Mouse (Mus musculus) megakaryocyte, embryonic 14.5 days (primary cell): ENCODE measurements around the gene Serpina12.

Experiments used
- FLI1 ChIP-seq: IDR thresholded peaks from 2 replicates; pipeline ENCODE4 v1.6.1; 2012; ENCODE audit warnings: low read length, inconsistent platforms, mixed read lengths
- GATA1 ChIP-seq: IDR thresholded peaks from 3 replicates; pipeline ENCODE4 v1.6.1; 2012; ENCODE audit warnings: mixed read lengths, low read length, inconsistent platforms, borderline replicate concordance

- no peak for TF ChIP-seq GATA1
- no peak for TF ChIP-seq FLI1
Observed at GRCm38 (mm10) chr12:104000594-104000993, 43.6 kb downstream of the Serpina12 start.
